Mouse (Mus musculus) kidney, adult 2 months (tissue): ENCODE measurements around the gene Trim62.

Experiments used
- CTCF ChIP-seq: fragments of 200-500 bp; conservative IDR thresholded peaks from 2 replicates; pipeline ENCODE4 v1.5.1; 2011; ENCODE audit warnings: low read depth, mild to moderate bottlenecking, control low read depth, low read length, moderate library complexity, mixed read lengths; ENCODE audit not compliant: insufficient read depth, insufficient read length
- POLR2A ChIP-seq: fragments of 200-500 bp; IDR thresholded peaks from one replicate; pipeline ENCODE4 v1.6.1; 2011; ENCODE audit warnings: low read depth, low read length, control low read depth

GRCm38 (mm10) chr4:128958849-128959248 is 75.5 kb downstream of the Trim62 start:
- TF ChIP-seq POLR2A: no peak
- TF ChIP-seq CTCF: no peak
